ENCODE assay signal across 8 mouse cellular contexts in the genomic region with DNA sequence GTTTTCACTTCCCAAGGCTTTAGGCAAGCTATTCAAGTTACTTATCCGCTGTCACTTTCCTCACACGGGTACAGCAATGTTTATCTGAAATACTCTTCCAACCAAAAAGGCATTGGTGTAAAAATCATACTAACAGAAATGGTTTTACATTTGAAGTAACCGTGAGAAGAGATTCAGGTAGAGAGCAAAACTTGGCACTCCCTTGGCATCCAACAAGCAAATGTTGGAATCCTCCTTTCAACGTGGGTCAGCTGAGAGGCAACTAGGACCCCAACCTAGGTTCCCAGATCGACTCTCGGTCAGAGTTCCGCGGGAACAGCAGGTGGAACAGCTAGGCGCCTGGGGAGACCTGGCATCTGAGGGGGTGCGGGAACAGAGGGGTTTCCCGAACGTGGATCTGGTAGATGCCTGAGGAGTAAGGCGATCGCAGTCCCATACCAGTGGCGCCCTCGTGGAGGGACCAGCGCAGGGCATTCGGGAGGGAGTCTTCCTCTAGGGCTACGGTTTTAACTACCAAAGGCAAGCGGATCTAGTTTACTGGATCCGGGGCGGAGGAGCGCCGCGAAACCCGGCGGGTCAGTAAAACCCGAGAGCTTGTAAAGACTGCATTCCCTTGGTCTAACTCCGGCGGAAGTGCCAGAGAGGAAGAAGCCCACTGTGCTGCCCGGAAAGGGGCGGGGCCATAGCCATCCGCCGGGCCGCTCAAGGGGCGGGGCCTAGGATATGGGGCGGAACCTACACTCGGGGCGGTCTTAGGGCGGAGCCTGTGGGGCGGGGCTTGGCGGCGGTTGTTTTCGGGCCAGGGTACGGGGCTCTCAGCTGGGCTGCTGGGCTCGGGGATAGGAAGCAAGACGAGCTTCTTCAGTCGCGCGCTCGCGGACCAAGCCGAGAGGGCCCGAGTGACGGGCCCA. TPM values are rescaled to one million over a fixed set of nuclear protein-coding genes. Genes with fewer than 3 reads are reported as not detected.
A peak's percentile ranks its signal among the peaks of the same experiment; 100 is the strongest.
DNase-seq lines count a peak whose midpoint lies in the region; ATAC-seq and TF ChIP-seq lines count a peak whose summit lies in the region.

TSS of gene Serinc5 (plus strand) at position 781 of the 911 bp plus-strand sequence.

- no peaks in the 10 kb centered on the region for H3K36me3 ChIP-seq in ES-Bruce4 (ENCODE audit: control insufficient read depth, insufficient read depth, low read length, poor library complexity, severe bottlenecking)
- no peaks in the 10 kb centered on the region for H3K36me3 ChIP-seq in forebrain, embryonic 12.5 days (replicated peaks)
- no peaks in the 10 kb centered on the region for H3K36me3 ChIP-seq in heart, embryonic 16.5 days (ENCODE audit: control insufficient read depth, insufficient read depth)
- H3K36me3 ChIP-seq in liver, embryonic 14.5 days (replicated peaks; ENCODE audit: control insufficient read depth, insufficient read depth, low read depth): peaks cover 6% of the 10 kb centered on the region
- no peaks in the 10 kb centered on the region for H3K36me3 ChIP-seq in stomach, embryonic 15.5 days

- under 1% methylated on average over 55 of the region's 55 CpGs for WGBS in forebrain, embryonic 12.5 days
- under 1% methylated on average over 55 of the region's 55 CpGs for WGBS in heart, embryonic 16.5 days
- under 1% methylated on average over 55 of the region's 55 CpGs for WGBS in liver, embryonic 14.5 days (ENCODE audit: insufficient replicate concordance)
- WGBS in stomach, embryonic 15.5 days: under 1% methylated on average over 55 of the region's 55 CpGs

- H3K9me3 ChIP-seq in ES-Bruce4 (replicated peaks; ENCODE audit: control insufficient read depth, insufficient read depth, low read length, poor library complexity, severe bottlenecking): no peaks in the 10 kb centered on the region
- H3K9me3 ChIP-seq in forebrain, embryonic 12.5 days: no peaks in the 10 kb centered on the region
- H3K9me3 ChIP-seq in heart, embryonic 16.5 days (replicated peaks; ENCODE audit: control insufficient read depth, low read length): no peaks in the 10 kb centered on the region
- no peaks in the 10 kb centered on the region for H3K9me3 ChIP-seq in liver, embryonic 14.5 days (ENCODE audit: control insufficient read depth, low read length)
- no peaks in the 10 kb centered on the region for H3K9me3 ChIP-seq in stomach, embryonic 15.5 days

- peak; percentile 94 for DNase-seq in c-Kit-positive CD71-positive TER-119-positive erythroid progenitor cells, embryonic 14.5 days (ENCODE audit: low spot score)
- peak; percentile 96 to 99 for DNase-seq in kidney, postnatal 36 days
- DNase-seq in liver, embryonic 14.5 days (ENCODE audit: low read depth in 3 of 3, low spot score in 3 of 3): peak; percentile 79 to 87 (median 83)
- DNase-seq in neural tube, embryonic 10.5 days (ENCODE audit: extremely low spot score, low spot score): peak; percentile 98

- no peak for TF ChIP-seq EP300 in ES-Bruce4 (IDR thresholded peaks at IDR 0.05; ENCODE audit: insufficient read depth, low read depth, low read length)
- no peak for TF ChIP-seq EP300 in liver, embryonic 14.5 days (IDR thresholded peaks at IDR 0.05; ENCODE audit: low read depth)

- no peaks in the 10 kb centered on the region for H3K27me3 ChIP-seq in ES-Bruce4 (ENCODE audit: control insufficient read depth, insufficient read depth, low read length, poor library complexity, severe bottlenecking)
- peaks cover 12% of the 10 kb centered on the region for H3K27me3 ChIP-seq in forebrain, embryonic 12.5 days
- H3K27me3 ChIP-seq in heart, embryonic 16.5 days (ENCODE audit: control insufficient read depth, insufficient read depth, low read length): no peaks in the 10 kb centered on the region
- H3K27me3 ChIP-seq in liver, embryonic 14.5 days (ENCODE audit: control insufficient read depth, insufficient read depth, low read length): no peaks in the 10 kb centered on the region
- H3K27me3 ChIP-seq in stomach, embryonic 15.5 days (replicated peaks): no peaks in the 10 kb centered on the region

- H3K4me2 ChIP-seq in forebrain, embryonic 12.5 days: peak within 1 kb of the TSS; percentile 95
- H3K4me2 ChIP-seq in heart, embryonic 16.5 days (ENCODE audit: low read depth, low read length): peak within 1 kb of the TSS; percentile 98
- peak within 1 kb of the TSS; percentile 100 for H3K4me2 ChIP-seq in liver, embryonic 14.5 days (ENCODE audit: low read depth)
- H3K4me2 ChIP-seq in stomach, embryonic 15.5 days: peak within 1 kb of the TSS; percentile 81

- ATAC-seq in forebrain, embryonic 12.5 days (ENCODE audit: low FRiP score): peak; percentile 100
- ATAC-seq in heart, embryonic 16.5 days (replicated peaks; ENCODE audit: extremely low read depth, insufficient read depth, low FRiP score): peak; percentile 96
- ATAC-seq in liver, embryonic 14.5 days (ENCODE audit: insufficient read depth): peak; percentile 92
- ATAC-seq in stomach, embryonic 15.5 days (ENCODE audit: insufficient read depth, low FRiP score, low read depth): peak; percentile 95

- peak within 1 kb of the TSS; percentile 27; the same call in 1 of the 2 replicates for H3K27ac ChIP-seq in ES-Bruce4 (ENCODE audit: insufficient read depth, low read length)
- H3K27ac ChIP-seq in forebrain, embryonic 12.5 days: peak within 1 kb of the TSS; percentile 65
- peak within 1 kb of the TSS; percentile 96 for H3K27ac ChIP-seq in heart, embryonic 16.5 days (ENCODE audit: low read length)
- peak within 1 kb of the TSS; percentile 86 for H3K27ac ChIP-seq in liver, embryonic 14.5 days
- peak within 1 kb of the TSS; percentile 95 for H3K27ac ChIP-seq in stomach, embryonic 15.5 days

- peak within 1 kb of the TSS; percentile 89 for H3K4me3 ChIP-seq in ES-Bruce4 (ENCODE audit: low read depth, low read length)
- peak within 1 kb of the TSS; percentile 73 for H3K4me3 ChIP-seq in forebrain, embryonic 12.5 days (replicated peaks)
- peak within 1 kb of the TSS; percentile 87 for H3K4me3 ChIP-seq in heart, embryonic 16.5 days (ENCODE audit: low read length)
- peak within 1 kb of the TSS; percentile 92 to 98 for H3K4me3 ChIP-seq in liver, embryonic 14.5 days (ENCODE audit: insufficient read depth in 1 of 2, low read depth in 2 of 2, low read length in 2 of 2)
- H3K4me3 ChIP-seq in stomach, embryonic 15.5 days (replicated peaks): peak within 1 kb of the TSS; percentile 79

- peak; percentile 37 for TF ChIP-seq POLR2A in ES-Bruce4 (IDR thresholded peaks at IDR 0.05; ENCODE audit: insufficient read depth, low read length)

- H3K4me1 ChIP-seq in ES-Bruce4 (ENCODE audit: control insufficient read depth, insufficient read depth, low read length): no peaks in the 10 kb centered on the region
- peaks cover 21% of the 10 kb centered on the region for H3K4me1 ChIP-seq in forebrain, embryonic 12.5 days
- peaks cover 21% of the 10 kb centered on the region for H3K4me1 ChIP-seq in heart, embryonic 16.5 days (ENCODE audit: control insufficient read depth, insufficient read depth, low read length)
- H3K4me1 ChIP-seq in liver, embryonic 14.5 days (replicated peaks; ENCODE audit: control insufficient read depth in 2 of 2, insufficient read depth in 2 of 2, low read length in 1 of 2): peaks cover 20 to 27% of the 10 kb centered on the region in 2 experiments
- peaks cover 14% of the 10 kb centered on the region; the same call in 1 of the 2 replicates for H3K4me1 ChIP-seq in stomach, embryonic 15.5 days

- TF ChIP-seq CTCF in ES-Bruce4 (IDR thresholded peaks at IDR 0.05; ENCODE audit: low read depth, low read length): no peak
- TF ChIP-seq CTCF in liver, embryonic 14.5 days (IDR thresholded peaks at IDR 0.05; ENCODE audit: low read depth): peak; percentile 25

- H3K9ac ChIP-seq in ES-Bruce4 (ENCODE audit: low read depth, poor library complexity, severe bottlenecking): peak within 1 kb of the TSS; percentile 72
- H3K9ac ChIP-seq in forebrain, embryonic 12.5 days: peak within 1 kb of the TSS; percentile 71
- H3K9ac ChIP-seq in heart, embryonic 16.5 days (ENCODE audit: low read length): peak within 1 kb of the TSS; percentile 90
- H3K9ac ChIP-seq in liver, embryonic 14.5 days (replicated peaks): peak within 1 kb of the TSS; percentile 94
- peak within 1 kb of the TSS; percentile 69 for H3K9ac ChIP-seq in stomach, embryonic 15.5 days

RNA-seq across cellular contexts. Expression of gene Serinc5, which starts in this region (rescaled TPM):
- 19.7 TPM in 2 replicates for polyA plus RNA-seq in ES-Bruce4 (2011; ENCODE audit: insufficient read depth, insufficient read length, low read depth, missing spikeins)
- 9.5 and 10.0 TPM in 2 replicates for polyA plus RNA-seq in forebrain, embryonic 12.5 days (2016; fragmentation: Nextera tagmentation; extraction: Ambion mirVana)
- 11.0 and 13.6 TPM in 2 replicates for polyA plus RNA-seq in heart, embryonic 16.5 days (2015; fragmentation: Nextera tagmentation; extraction: Ambion mirVana)
- 15.2 and 17.9 TPM in 2 replicates for polyA plus RNA-seq in liver, embryonic 14.5 days (2012; rRNA removed)
- polyA plus RNA-seq in liver, embryonic 14.5 days (2014; fragmentation: Nextera tagmentation; extraction: Ambion mirVana): 14.2 and 16.8 TPM in 2 replicates
- 20.4 and 21.9 TPM in 2 replicates for polyA plus RNA-seq in stomach, embryonic 15.5 days (2015; fragmentation: Nextera tagmentation; extraction: Ambion mirVana)

Comparison
In these comparisons a context has a peak if more than half of its experiments do, and no peak if none do; other contexts are left out.
1. Peak in every context shown above with its lines: DNase-seq, ATAC-seq, H3K4me3 ChIP-seq and H3K27ac ChIP-seq.
2. H3K27ac ChIP-seq: peak in every context shown above with its lines; median percentile 96 in heart, embryonic 16.5 days; 95 in stomach, embryonic 15.5 days; 86 in liver, embryonic 14.5 days; 65 in forebrain, embryonic 12.5 days; 27 in ES-Bruce4.